Mouse (Mus musculus): ENCODE data around the gene Lama5.

GRCm38 (mm10) chr2:180248947-180249660 is 23.4 kb upstream of the Lama5 start:
- TF ChIP-seq CTCF (IDR thresholded peaks at IDR 0.05; ENCODE audit: low read depth, low read length) (no peak), POLR2A (IDR thresholded peaks at IDR 0.05; ENCODE audit: borderline replicate concordance, low read depth, low read length) (no peak)

Data from bone marrow macrophage, adult 2 months (primary cell).